Mouse (Mus musculus) thymus, adult 2 months (tissue): ENCODE data around the gene Tcn2.

Experiments
- CTCF ChIP-seq: fragments of 200-500 bp; IDR thresholded peaks from 2 replicates; pipeline ENCODE4 v1.5.1; 2012; ENCODE audit warnings: mild to moderate bottlenecking, control low read depth, low read length, moderate library complexity, borderline replicate concordance; ENCODE audit not compliant: control insufficient read depth, poor library complexity, insufficient read depth; ENCODE audit errors: extremely low read depth
- POLR2A ChIP-seq: fragments of 200-500 bp; IDR thresholded peaks from 2 replicates; pipeline ENCODE4 v1.6.1; 2012; ENCODE audit warnings: mild to moderate bottlenecking, low read length, control low read depth, moderate library complexity; ENCODE audit not compliant: control insufficient read depth, poor library complexity, insufficient read depth; ENCODE audit errors: extremely low read depth

- TF ChIP-seq CTCF (no peak), POLR2A (no peak)
Measured at GRCm38 (mm10) chr11:3976678-3977077, 44.7 kb upstream of the Tcn2 start, which contains the start of gene 4930556J24Rik.
